Mouse (Mus musculus): Measurements from ENCODE around the gene Pctp.
A peak's percentile ranks its signal among the peaks of the same experiment; 100 is the strongest.

Pctp gene

DNA sequence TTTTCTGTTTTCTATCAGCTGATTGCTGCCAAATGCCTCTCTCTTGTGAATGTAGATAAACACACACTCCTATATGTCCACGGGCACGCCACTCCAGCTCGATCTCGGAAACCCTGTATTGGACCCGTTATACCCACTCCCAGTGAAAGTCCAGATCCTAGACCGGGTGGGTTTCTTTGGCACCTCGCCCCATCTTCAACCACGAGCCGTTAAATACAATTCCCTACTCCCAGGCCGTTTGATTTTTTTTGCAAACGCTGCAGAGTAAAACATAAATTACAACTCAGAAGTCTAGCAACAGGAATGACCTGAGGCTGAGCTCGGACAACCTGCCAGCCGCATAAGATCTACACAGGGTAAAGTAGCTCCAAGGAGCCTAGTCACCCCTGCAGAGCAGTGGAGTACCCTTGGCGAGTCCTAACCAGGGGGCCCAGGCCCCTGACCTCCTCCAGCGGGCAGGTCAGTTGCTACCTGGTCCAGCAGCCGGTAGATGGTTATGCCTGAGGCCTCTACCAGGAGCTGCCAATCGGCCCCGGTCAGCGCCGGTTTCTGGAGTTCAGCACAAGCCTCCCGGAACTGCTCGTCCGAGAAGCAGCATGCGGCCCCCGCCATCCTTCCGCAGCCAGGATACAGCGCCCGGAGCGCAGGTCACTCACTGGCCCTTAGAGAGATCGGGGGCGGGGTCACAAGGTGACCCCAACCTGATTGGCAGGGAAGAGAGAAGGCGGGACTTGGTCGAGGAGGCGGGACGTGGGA, at the start of gene Pctp:
TSS of gene Pctp (minus strand) at position 664 of the 756 bp plus-strand sequence.
- peak; percentile 80 for DNase-seq (ENCODE audit: low read depth)

GRCm38 (mm10) chr11:90050016-90050415, 47.3 kb upstream of the Pctp start:
- DNase-seq (ENCODE audit: low read depth): no peak

DNA sequence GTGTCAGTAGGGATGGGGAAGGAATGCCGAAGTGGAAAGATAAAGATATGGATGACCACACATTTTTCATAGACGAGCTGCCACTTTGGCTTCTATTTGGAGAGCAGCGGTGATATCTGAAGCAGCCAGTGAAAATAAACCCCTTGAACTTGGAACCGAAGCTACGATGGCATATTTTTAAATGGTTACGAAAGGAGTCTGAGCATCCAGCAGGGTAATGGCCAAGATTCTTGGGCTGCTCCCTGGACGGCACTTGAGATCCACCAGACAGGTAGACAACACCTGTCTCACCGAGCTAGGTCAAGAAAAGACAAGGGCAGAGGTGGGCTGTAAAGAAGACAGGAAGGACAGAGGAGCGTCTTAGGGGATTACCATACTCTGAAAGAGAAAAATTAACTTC, 44.6 kb upstream of the Pctp start:
- no peak for DNase-seq (ENCODE audit: low read depth)

- DNase-seq (ENCODE audit: low read depth): no peak
These were observed 43.5 kb upstream of the Pctp start for GRCm38 (mm10) chr11:90046211-90046610.

- no peak for DNase-seq (ENCODE audit: low read depth)
These were observed 41.8 kb upstream of the Pctp start for GRCm38 (mm10) chr11:90044459-90044858.

- no peak for DNase-seq (ENCODE audit: low read depth)
These were observed 35.3 kb upstream of the Pctp start for GRCm38 (mm10) chr11:90038022-90038421.

DNA sequence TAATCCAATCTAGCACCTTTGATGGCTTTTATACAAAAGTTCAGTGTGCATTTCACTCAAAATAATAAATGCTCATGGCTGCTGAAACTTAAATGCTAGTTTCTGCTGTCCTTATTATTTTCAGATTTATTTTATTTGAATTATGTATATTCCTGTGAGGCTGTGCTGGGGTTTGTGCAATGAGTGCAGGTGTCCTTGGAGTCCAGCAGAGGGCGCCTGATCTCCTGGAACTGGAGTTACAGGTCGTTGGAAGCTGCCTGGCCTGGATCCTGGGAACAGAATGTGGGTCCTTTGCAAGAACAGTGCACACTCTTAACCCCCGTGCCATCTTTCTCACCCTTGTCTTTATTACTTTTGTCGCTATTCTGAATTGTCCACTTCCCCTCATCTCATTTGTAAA, 33.7 kb upstream of the Pctp start:
- no peak for DNase-seq (ENCODE audit: low read depth)

DNA sequence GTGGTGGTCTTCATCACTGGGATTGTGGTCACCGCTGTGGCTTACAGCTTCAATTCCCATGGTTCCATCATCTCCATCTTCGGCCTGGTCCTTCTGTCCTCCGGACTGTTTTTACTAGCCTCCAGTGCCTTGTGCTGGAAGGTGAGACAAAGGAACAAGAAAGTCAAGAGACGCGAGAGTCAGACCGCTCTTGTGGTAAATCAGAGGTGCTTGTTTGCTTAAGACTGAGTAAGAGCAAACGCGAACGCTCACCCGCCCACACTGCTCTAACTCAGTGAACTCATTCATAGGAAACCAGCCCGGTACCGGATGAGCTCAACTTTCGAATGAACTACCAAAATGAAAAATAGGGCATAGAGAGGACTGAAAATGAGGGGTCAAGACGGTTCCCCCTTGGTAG, 32.8 kb upstream of the Pctp start:
- DNase-seq (ENCODE audit: low read depth): no peak

DNA sequence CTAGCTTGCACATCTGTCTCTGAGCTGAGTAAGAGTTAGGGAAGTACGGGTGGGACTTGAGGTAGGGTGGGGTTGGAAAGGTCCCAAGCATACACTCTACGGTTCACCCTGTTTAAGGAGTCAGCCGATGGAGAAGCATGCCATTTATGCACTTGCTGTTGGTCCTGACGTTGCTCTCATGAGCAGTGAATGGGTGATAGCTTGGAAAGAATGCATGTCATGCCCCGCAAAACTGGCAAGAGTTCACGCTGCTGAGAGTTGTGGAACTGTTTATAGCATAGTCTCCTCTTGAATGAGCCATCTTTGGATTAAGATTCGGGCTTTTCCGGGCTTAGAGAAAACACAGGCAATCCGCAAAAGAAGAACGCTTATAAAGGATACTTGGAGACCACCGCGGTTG, 32.0 kb upstream of the Pctp start:
- DNase-seq (ENCODE audit: low read depth): no peak

DNA sequence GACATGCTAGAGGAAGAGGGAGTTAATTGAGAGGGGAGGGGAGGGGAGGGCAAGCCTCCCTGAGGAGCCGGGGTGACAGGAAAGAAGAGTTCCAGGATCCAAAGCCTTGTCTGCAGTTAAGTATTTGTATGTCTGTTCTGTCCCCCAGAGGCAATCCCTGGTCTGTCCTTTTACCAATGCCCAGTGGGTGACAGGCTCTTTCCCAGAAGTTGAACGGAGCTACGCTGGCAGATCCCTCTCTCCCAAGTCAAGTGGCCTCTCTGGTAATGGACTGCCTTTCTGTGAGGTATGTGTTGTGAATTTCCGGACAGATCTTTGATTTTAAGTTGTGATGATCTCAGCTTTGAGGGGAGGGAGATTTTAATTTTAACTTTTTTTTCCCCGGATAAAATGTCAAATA, 30.7 kb upstream of the Pctp start:
- DNase-seq (ENCODE audit: low read depth): no peak

DNA sequence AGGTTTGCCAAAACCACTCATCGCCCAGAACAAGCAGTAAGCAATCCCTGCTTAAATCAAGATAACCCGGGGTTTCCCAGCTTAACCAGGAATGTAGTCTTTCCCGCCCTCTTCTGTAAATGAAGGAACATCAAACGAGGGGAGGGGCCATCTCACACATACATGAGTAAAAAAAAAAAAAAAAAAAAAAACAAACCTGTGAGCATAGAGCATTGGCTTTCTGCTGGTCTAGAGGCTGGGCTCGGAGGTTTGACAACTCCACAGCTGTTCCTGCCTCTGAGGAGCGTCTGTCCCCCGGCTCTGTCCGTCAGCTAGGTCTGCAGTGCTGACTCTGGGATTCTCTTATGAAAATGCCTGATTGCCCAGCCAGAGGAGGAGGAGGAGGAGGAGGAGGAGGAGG, 30.1 kb upstream of the Pctp start:
- no peak for DNase-seq (ENCODE audit: low read depth)

DNA sequence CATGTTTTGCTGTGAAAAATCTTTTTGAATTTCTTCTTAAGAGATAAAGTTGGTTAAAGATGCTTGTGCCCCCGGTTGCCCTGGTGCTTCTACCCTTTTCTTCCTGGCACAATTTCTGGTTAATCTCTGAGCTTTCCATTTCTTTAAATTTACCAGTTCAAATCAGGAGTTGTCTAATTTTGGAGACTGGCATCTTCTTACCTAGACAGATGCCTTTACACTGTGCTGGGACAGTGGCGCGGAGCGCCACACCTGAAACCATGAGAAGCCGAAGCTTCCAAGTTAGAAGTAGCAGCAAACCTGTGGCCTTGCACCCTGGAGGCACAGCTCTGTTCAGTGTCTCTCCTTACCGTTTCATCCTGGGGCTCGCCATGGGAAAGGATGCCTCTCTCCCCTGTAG, 28.4 kb upstream of the Pctp start:
- no peak for DNase-seq (ENCODE audit: low read depth)

DNA sequence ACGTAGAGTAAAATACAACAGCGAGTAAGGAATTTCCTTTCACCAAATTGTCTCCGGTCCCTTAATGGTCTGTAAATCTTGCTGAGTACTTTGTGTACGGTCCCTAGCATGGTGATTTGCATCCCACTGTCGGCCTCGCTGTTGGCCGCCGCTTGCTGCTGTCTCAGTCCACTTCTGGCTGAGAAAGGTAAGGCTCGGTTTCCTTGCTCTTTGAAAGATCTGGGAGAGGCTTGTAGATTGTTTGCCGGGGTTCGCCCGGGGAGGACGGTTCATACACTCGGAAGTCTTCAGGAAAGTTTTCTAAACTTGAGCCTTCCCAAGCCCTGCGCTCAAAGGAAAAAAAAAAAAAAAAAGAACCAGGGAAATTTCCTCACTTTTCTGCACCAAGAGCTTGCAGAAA, 27.9 kb upstream of the Pctp start:
- no peak for DNase-seq (ENCODE audit: low read depth)

DNA sequence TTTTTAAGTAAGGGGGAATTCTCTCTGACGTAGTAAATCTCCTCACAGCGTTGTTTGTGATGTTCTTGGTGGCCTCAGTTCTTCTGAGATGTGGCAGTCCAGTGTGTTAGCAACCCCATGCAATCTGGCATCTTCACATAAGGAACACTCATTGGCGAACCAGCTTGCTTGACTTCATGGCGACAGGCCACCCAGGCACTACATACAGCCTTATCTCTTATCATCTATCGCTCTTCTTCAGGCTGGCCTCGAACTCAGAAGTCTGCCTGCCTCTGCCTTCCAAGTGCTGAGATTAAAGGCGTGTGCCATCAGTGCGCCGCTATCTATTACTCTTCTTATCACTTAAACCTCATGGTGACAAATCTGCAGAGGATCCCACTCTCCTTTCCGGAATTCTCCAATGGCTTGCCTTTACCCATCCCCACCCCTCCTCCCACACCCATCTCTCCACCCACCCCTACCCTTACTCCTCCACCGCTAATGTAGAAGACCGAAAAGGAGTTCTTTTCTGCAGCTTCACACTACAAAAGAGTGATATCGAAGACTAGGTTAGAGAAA, 27.2 kb upstream of the Pctp start, which contains the start of gene Tmem100:
TSS of gene Tmem100 (plus strand) at position 508 of the 558 bp plus-strand sequence.
- no peak for DNase-seq (ENCODE audit: low read depth)

DNA sequence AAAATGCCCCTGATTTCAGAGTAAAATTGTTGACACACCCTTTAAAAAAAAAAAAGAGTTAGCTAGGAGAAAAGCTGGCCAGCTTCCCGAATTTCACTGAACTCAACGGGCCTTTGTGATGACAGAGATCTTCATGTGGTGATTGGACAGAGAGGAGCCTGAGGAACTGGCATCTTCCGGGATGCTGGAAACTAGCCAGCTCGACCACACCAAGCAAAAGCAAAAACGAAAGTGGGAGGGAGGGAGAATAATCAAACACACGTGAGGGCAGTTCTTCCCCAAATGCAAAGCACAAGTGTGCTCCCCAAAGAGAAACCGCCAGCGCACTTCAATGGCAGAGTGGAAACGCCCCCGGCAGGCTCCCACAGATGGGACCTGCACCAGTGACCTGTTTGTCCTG, 26.7 kb upstream of the Pctp start:
- no peak for DNase-seq (ENCODE audit: low read depth)

GRCm38 (mm10) chr11:90028746-90029145, 26.1 kb upstream of the Pctp start:
- no peak for DNase-seq (ENCODE audit: low read depth)

- no peak for DNase-seq (ENCODE audit: low read depth)
These were observed 24.5 kb upstream of the Pctp start for GRCm38 (mm10) chr11:90027216-90027615.

DNA sequence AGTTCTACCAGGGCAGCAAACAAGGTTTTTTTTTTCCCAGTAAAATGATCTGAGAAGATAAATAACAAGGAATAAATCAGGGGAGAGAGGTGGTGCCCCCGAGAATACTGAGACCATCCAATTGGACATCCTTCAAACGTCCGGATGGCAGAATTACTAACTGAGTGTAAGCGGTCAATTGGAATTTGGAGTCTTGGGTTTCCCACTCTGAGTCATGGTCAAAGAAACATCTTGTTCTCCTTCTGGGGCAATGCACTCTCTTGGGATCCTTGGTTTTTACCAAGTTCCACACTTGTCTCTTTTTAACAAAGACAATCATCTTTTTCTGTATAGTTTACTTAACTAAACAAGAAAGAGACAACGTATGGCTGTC, 24.1 kb upstream of the Pctp start:
- DNase-seq (ENCODE audit: low read depth): no peak

GRCm38 (mm10) chr11:90025891-90026801, 23.5 kb upstream of the Pctp start:
- DNase-seq (ENCODE audit: low read depth): no peak

GRCm38 (mm10) chr11:90019161-90019560, 16.5 kb upstream of the Pctp start:
- peak; percentile 50 for DNase-seq (ENCODE audit: low read depth)

- no peak for DNase-seq (ENCODE audit: low read depth)
These were observed 12.6 kb upstream of the Pctp start for GRCm38 (mm10) chr11:90015281-90015680.

GRCm38 (mm10) chr11:90013657-90014056, 11.0 kb upstream of the Pctp start:
- no peak for DNase-seq (ENCODE audit: low read depth)
